Mouse (Mus musculus) urinary bladder, adult 18-20 months (tissue): Measurements from ENCODE around the gene Trove2.
A peak's percentile ranks its signal among the peaks of the same experiment; 100 is the strongest.
"Not testable (repeated sequence)": the region's sequence is repeated elsewhere in the genome, so short reads cannot be mapped to it uniquely, and the experiment has no call there.

ENCODE experiments used
- DNase-seq, 2 experiments: peaks; one replicate each; pipeline ENCODE4 v3.0.0; 2022; ENCODE audit warnings: low spot score in 2 of 2, mixed read lengths in 2 of 2

The Trove2 gene

DNA sequence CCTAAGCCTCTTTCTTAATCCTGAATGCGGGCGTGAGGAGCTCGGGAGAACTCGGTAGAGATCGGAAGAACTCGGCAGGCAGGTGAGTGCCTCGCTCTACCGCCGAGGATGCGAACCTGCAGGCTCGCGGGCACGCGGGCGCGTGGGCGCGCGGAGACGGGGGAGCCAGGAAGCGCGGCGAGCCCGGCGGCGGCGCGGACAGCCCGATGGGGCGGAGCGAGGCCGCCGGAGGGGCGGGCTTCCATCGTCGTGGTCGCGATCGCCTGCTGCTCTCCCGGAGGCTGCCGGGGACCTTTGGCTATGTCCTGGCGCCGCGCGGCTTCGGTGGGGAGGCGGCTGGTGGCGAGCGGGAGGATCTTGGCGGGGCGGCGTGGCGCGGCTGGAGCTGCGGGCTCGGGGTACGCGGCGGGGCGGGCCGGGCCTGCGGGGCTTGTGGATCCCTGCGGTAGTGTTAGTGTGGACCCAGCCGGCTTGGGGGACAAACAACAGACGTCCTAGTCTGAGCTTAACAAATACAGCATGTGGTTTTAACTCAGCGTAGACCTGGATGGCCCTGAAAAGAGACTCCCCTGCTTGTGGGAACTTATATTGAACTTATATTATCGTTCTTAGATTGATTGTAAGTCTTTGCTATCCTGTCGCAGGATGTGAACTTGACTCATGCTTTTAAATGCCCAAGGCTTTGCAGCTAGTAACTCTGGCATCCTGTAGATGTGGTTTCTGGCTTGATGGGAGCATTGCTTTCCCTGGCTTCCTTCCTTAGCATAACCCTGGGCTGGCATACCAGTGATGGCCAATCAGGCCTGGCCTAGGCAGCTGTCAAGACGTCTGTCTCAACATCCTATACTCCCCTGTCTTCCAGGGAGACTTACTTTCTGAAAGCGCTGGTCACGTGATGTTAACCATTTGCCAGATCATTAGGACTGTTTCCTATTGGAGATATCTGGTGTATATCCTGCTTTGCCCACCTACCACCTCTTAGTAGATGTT, 37.2 kb downstream of the Trove2 start:
- DNase-seq, result peak; percentile 86 to 89

DNA sequence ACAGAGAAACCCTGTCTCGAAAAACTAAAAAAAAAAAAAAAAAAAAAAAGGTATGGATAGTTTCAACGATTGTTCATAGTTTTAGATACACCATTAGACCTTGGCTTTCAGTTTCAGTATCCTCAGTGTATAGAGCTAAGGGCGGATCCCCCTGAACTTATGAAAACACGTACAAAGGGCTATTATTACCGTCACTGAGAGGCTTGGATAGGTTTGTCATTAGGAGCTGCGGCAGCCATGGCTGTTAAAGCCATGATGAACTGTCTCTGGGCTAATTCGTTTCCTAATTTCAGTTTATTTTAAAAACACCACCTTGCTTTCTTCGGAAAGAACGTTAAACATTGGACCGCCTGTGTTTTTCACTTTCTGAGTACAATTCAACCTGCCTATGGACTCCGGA, 38.1 kb downstream of the Trove2 start:
- DNase-seq, result no peak

DNA sequence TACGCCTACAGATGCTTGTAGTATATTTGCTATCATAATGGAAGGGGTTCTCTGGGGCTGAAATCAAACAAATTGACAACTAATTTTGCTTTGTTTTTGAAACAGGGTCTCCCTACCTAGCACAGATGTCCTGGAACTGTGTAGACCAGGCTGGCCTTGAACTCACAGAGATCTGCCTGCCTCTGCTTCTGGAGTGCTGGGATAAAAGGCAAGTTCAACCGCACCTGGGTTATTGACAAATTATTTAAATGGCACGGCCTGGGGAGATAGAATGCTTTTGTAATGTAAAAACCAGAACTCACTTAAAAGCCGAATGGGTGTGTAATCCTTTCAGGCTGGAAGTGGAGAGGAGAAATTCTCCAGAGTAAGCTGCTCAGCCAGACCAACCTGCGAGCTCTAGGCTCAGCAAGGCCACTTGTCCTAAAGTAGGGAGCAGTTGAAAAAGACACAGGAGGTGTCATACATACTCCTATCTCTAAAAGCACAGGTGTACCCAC, 42.9 kb downstream of the Trove2 start:
- DNase-seq, result no peak

DNA sequence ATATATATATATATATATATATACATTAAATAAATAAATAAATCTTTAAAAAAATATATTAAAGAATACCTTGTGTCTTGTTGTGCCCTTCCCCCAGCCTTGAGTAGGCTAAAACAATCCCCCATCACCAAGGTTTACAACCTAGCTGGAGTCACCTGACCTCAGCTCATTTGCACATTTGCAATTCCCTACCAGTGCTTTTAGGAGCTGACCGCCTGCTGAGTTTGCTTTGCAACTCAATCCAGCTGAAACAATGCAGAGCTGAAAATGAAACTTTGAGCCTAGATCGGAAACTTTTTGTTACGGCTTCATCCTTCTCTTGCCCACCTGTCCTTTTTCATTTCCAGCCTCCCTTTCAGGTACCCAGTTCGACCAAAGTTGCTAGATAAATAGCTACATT, 45.2 kb downstream of the Trove2 start:
- DNase-seq, result no peak

DNA sequence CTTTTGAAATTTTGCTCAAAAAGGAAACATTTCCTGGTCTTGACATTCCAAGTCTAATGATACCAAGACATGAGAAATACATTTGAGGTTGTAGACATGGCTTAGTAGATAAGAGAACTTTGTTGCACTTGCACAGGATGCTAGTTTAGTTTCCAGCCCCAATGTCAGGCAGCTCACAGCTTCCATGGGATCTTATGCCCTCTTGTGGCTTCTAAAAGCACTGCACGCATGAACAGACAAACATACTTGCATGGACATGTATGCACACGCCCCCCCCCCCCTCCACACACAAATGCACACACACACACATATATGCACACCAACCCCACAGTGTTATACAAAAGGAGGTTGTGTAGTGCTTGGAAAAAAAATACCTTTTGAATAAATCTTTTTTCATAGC, 46.0 kb downstream of the Trove2 start:
- DNase-seq, result no peak

DNA sequence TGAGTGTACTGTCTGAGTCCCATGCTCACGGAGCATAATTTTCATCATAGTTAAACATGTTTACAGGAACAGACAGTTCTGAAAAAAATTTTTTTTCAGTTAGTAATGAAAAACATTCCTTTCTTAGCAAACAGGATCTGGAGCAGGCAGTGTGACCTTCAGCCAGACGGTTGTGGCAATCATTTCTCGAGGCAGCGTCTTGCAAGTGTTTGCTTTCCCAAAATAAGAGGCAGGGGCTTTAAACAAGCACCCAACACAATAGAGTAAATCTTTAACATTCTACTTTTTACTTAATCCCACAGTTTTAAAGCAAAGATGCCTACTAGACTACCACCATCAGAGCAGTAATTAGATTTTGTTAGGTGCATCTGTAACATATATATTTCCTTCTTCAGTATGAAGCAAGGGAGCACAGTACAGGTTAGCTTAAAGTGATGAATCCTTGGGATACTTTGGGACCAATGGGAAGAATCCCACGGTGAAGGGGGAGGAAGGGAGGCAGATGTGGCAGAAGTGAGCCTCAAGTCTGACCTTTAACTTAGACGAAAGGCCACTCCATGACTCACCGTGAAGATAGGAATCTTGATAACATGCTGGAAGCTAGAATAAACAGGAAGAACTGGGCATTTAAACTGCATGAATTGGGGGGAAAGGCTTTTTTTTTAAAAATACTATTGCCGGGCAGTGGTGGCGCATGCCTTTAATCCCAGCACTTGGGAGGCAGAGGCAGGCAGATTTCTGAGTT, 49.0 kb downstream of the Trove2 start:
- DNase-seq, result peak in 1 of 2 experiments; percentile 15

DNA sequence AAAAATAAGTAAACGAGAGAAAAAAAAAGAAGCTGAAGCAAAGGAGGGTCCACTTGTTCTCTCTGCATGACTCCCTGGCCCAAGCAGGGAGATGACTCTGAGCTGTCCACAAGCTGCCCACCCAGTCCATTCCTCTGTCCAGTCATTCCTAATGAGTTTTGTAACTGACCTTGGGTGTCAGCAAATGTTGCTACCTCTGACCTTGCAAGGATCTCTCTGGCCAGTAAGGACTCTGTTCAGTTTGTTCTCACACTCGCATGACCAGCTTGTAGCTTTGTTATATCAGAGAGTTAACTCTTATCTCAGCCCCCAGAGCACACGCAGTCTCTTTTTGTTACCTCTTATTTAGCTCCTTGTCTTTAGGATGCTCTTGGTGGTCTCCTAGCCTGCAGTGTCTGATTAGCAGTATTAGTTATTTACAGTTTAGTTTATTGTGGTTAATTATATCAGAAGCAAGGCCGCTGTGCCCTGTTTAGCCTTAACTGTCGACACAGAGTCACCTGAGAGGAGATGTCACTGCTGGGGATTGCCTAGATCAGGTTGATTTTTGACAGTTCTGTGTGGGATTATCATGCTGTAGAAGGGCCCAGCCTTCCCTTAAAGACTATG, 52.3 kb downstream of the Trove2 start:
- no peak for DNase-seq

DNA sequence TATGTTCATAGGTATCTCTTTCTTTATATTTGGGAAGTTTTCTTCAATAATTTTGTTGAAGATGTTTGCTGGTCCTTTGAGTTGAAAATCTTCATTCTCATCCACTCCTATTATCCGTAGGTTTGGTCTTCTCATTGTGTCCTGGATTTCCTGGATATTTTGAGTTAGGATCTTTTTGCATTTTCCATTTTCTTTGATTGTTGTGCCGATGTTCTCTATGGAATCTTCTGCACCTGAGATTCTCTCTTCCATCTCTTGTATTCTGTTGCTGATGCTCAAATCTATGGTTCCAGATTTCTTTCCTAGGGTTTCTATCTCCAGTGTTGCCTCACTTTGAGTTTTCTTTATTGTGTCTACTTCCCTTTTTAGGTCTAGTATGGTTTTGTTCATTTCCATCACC, 60.8 kb downstream of the Trove2 start, which contains the start of gene Glrx2:
Glrx2 (plus strand) TSS at position 301 of the 400 bp plus-strand sequence.
- not testable (repeated sequence) for DNase-seq

DNA sequence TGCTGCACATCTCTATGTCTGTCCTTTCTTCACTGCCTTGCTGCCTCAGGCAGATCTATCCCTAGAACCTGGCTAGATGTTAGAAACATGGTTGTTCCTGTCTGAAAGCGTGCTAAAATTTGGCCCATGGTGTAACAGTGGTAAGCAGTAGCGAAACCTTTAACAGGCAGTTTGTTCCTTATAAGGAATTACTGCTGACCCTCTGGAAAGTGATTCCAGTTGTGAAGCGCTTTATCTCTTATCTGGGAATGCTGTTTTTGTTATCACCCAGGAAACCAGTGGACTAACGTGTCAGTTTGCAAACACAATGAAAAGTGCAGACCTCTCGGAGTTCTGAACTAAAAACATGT, 66.3 kb downstream of the Trove2 start:
- DNase-seq, result no peak

DNA sequence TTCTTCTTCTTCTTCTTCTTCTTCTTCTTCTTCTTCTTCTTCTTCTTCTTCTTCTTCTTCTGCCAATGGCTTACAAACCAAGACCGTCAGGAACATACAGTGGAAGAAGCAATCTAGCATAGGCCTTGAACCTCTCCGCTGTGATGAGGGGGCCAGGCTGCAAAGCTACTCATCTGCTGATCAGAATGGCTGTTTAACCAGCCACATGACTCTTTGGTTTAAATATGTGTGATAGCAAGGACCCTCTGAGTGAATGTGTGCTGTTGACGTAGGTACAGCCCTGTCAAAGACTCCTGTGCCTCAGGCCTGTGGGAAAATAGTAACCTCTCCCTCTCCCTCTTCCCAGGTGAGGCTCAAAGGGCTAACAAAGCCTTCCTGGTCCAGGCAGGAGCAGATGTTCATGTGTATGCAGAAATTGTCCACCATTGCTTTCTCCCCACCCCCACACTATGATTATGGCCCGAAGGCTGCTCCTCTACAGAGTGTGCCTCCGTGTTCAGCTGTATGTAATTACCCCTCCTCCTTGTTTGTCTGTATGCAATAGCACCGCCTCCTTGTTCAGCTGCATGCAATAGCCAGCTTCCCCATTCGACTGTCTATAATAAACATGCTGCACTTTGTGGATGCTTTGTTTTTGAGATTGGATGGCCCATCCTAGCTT, 66.8 kb downstream of the Trove2 start:
- no peak for DNase-seq

DNA sequence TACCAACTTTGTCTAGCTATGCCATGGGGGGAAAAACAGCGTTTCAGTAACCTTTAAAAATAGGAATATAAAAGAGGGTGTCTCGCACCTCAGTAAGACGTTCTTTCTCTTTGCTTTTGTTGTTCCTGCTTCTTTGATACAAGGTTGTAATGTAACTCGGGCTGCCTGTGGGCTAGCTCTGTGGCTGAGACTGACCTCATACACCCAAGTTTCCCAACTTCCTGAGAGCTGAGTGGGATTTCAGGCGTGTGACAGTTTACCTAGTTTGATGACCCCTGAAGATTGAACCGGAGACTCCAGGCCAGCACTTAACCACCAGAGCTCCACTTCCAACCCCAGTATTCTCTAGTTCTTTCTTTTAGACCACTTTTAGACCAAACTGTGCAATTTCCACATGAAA, 68.5 kb downstream of the Trove2 start:
- no peak for DNase-seq

DNA sequence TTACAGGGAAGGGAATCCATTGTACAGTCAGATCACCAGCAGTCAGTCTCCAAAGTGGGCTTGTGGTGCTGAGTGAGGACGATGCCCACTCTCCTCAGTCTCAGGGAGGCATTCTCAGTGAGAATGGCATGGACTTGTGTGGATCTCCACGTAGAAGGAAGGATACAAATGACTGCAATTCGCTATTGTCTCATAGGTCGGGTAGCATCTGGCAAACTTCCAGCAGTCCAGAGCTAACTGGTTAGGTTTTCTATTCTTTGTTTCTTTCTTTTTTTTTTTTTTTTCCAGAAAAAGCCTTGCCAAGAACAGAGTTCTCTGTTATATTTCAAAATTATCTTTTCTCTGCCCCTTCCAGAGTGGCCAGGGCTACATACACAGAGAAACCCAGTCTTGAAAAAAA, 69.9 kb downstream of the Trove2 start:
- DNase-seq, result no peak

DNA sequence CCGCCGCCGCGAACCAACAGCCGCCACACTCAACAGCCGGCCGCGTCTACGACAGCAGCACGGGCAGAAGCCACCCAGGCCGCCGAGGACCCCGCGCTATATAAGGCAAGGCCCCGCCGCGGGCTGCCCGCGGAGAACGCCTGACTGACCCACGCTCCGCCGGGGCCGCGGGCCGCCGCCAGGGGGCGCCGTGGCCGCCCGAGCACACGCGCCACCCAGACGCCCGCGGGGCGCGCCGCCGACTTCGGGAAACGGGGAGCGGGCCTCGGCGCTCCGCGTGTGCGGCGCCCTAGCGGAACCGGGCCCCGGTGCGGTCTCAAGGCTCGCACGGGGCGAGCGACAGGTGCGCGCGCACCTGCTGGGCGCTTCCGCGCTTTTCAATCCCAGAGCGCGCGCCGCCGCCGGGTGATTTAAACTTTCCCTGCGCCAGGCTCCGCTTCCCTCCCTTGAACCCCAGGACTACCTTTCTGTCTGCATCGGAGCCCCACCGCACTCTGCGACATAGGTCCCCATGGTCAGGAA, 74.1 kb downstream of the Trove2 start, which contains the start of gene Cdc73:
Cdc73 (minus strand) TSS at position 153 of the 522 bp plus-strand sequence.
- DNase-seq, result peak; percentile 87 to 88

DNA sequence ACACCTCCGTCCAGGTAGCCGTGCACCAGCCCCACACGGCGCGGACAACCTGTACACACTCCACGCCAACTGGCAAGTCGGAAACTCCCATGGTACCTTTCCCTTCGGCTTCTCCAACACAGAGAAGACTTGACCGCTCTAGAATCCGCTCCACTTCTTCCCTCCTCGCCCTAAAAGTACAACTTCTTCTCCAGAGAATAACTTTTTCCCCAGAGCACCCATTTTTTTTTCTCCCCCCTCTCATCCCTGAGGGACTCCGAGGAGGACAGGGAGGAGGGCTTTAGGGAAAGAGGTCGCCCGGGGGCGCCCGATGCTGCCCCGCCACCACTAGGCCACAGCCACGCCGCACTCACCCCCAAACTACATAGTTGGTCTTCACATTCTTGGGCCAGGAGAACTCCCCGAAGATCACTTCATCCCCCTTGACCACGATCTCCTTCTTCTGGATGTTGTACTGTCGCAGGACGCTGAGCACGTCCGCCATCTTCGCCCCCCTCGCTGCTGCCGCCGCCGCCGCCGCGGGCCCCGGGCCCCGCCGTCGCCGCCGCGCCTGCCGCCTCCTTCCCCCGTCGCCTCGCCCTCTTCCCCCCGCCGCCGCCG, 74.6 kb downstream of the Trove2 start:
- DNase-seq, result peak in 1 of 2 experiments; percentile 22

DNA sequence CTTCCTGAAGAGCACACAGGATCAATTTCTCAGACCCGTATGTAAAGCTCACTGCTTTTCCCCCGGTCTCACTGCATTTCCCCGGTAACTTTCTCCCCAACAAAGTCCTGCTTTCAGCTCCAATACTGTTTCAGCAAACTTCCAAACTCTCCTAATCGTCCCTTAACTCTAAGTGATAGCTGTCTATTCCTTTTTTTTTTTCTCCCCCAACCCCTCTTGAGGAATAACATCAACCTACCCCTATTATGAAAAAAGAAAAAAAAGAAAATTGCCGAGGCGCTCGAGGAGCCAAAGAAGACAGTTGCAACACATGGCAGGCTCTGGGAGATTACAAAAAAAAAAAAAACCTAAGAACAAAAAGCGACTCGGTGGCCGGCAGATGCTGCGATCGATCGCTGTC, 75.1 kb downstream of the Trove2 start:
- no peak for DNase-seq
